Mouse (Mus musculus) stomach, postnatal 0 days (tissue): ENCODE results near the gene Trpm4.

Experiments used
- CTCF ChIP-seq: IDR thresholded peaks from 2 replicates; pipeline ENCODE4 v1.5.1; 2016; ENCODE audit warnings: antibody characterized with exemption, low read depth, mild to moderate bottlenecking, moderate library complexity
- EP300 ChIP-seq: optimal IDR thresholded peaks from 2 replicates; pipeline ENCODE3; 2016; ENCODE audit warnings: antibody characterized with exemption

DNA sequence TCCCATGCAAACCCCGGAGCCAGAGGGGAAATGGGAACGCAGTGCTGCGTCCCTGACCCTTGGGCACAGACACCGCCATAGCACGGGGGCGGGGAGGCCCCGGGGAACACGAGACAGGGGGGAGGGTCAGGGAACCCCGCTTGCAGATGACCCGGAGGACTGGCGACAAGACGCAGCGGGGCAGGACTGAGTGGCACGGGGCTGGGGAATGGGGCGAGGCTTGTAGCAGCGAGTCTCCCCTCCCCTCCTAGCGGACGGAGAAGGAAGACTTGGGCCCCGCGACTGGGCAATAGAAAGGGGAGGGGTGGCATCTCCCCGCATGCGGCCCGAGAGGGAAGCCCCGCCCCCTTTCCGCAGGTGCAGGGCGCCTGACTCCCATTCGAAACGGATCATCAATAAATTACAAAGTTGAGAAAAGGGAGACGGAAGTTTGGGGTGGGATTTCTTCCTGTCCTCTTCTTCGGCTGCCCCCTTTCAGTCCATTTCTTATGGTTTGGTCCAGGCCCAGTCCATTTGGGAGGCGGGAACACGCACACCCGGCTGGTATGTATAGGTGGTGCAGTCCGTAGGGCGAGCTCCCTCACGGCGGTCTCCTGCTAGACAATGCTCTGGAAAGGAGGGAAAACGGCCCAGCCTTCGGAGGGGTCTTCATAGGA lies 6.0 kb upstream of the Trpm4 start:
- TF ChIP-seq CTCF (peak; percentile 63), EP300 (no peak)
